Mouse (Mus musculus) spleen, adult 2 months (tissue): ENCODE measurements at regions not wholly inside any gene's neighbourhood (a gene's known extent, or its start where the extent isn't known, plus 50 kb on each side); places are given as distances from the start of the nearest gene placed in this dataset.

Source experiments
- CTCF ChIP-seq: fragments of 200-500 bp; IDR thresholded peaks from 2 replicates; pipeline ENCODE4 v1.5.1; 2011; ENCODE audit warnings: mild to moderate bottlenecking, inconsistent platforms; ENCODE audit not compliant: insufficient read depth, insufficient read length, insufficient replicate concordance; ENCODE audit errors: extremely low read depth
- POLR2A ChIP-seq: fragments of 200-500 bp; IDR thresholded peaks from 2 replicates; pipeline ENCODE4 v1.6.1; 2011; ENCODE audit warnings: low read depth, low read length, inconsistent platforms

- TF ChIP-seq POLR2A (no peak), CTCF (no peak)
These were observed 91.8 kb upstream of the Col8a1 start for GRCm38 (mm10) chr16:57846386-57846785.
